Mouse (Mus musculus): ENCODE data around the gene Frmd8.
A peak's percentile ranks its signal among the peaks of the same experiment; 100 is the strongest.
"Not testable (repeated sequence)": the region's sequence is repeated elsewhere in the genome, so short reads cannot be mapped to it uniquely, and the experiment has no call there.

Frmd8 gene

DNA sequence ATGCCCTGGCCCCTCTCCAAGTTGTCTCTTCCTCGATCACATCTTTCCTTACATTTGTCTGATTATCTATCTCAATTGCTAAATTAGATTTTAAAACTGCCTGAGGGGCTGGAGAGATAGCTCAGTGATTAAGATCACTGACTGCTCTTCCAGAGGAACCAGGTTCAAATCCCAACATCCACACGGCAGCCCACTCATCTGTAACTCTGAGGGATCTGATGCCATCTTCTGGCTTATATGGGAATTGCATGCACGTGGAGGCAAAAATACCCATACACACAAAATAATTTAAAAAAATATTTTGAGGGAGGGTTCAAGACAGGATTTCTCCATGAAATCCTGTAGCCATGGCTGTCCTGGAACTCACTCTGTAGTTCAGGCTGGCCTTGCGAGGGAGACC is 10.8 kb upstream of the Frmd8 start:
- DNase-seq (ENCODE audit: low read depth, low spot score): no peak

GRCm38 (mm10) chr19:5883935-5884334 is 8.9 kb upstream of the Frmd8 start:
- DNase-seq (ENCODE audit: low read depth, low spot score): no peak

DNA sequence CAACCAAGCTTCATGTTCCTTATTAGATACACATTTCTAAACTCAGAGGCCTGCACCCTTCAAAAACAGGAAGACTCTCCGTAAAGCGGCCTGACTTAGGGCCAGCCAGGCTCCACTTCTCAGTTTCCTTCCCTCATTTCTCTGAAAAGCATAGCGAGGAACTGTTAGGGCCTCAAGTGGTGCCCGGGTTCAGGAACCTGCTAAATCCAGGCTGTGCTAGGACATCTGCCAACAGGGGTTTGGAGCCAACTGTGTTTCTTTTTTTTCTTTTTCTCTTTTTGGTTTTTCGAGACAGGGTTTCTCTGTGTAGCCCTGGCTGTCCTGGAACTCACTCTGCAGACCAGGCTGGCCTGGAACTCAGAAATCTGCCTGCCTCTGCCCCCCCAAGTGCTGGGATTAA is 7.0 kb upstream of the Frmd8 start:
- not testable (repeated sequence) for DNase-seq (ENCODE audit: low read depth, low spot score)

GRCm38 (mm10) chr19:5881155-5881554 is 6.1 kb upstream of the Frmd8 start:
- DNase-seq (ENCODE audit: low read depth, low spot score): no peak

GRCm38 (mm10) chr19:5879735-5880134 is 4.7 kb upstream of the Frmd8 start:
- DNase-seq (ENCODE audit: low read depth, low spot score): no peak

- no peak for DNase-seq (ENCODE audit: low read depth, low spot score)
These were observed 3.8 kb upstream of the Frmd8 start for GRCm38 (mm10) chr19:5878916-5879315.

- DNase-seq (ENCODE audit: low read depth, low spot score): no peak
These were observed 3.3 kb upstream of the Frmd8 start for GRCm38 (mm10) chr19:5878362-5878722.

GRCm38 (mm10) chr19:5877618-5878361 is 2.7 kb upstream of the Frmd8 start, which contains the start of gene Slc25a45:
Gene Slc25a45, plus strand, starts transcription at chr19:5877808.
- peak; percentile 88 for DNase-seq (ENCODE audit: low read depth, low spot score)

- DNase-seq (ENCODE audit: low read depth, low spot score): peak; percentile 28
These were observed 594 bp downstream of the Frmd8 start for GRCm38 (mm10) chr19:5874391-5874968.

- DNase-seq (ENCODE audit: low read depth, low spot score): peak; percentile 54
These were observed 2.0 kb downstream of the Frmd8 start for GRCm38 (mm10) chr19:5872931-5873556.

- peak; percentile 44 for DNase-seq (ENCODE audit: low read depth, low spot score)
These were observed 2.5 kb downstream of the Frmd8 start for GRCm38 (mm10) chr19:5872528-5872927.

GRCm38 (mm10) chr19:5871683-5872082 is 3.4 kb downstream of the Frmd8 start:
- no peak for DNase-seq (ENCODE audit: low read depth, low spot score)

- peak; percentile 62 for DNase-seq (ENCODE audit: low read depth, low spot score)
These were observed 3.8 kb downstream of the Frmd8 start for GRCm38 (mm10) chr19:5871273-5871672.

DNA sequence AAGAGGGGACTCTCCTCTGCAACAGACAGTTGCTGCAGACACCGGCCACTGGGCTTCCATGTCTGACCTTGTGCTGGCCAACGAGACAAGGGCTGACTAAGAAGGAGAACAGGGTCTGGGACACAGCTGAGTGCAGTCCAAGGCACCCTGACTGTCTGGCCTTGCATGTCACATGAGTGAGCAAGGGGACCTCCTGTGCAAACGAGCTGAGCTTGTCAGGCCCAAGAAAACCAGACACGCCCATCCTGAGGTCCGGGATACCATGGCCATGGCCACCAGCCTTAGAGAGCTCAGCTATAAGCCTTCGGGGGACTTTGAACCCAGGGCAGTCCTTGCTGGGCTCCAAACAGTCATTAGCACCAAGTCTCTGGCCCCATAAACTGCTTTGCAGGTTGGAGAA is 7.0 kb downstream of the Frmd8 start:
- no peak for DNase-seq (ENCODE audit: low read depth, low spot score)

DNA sequence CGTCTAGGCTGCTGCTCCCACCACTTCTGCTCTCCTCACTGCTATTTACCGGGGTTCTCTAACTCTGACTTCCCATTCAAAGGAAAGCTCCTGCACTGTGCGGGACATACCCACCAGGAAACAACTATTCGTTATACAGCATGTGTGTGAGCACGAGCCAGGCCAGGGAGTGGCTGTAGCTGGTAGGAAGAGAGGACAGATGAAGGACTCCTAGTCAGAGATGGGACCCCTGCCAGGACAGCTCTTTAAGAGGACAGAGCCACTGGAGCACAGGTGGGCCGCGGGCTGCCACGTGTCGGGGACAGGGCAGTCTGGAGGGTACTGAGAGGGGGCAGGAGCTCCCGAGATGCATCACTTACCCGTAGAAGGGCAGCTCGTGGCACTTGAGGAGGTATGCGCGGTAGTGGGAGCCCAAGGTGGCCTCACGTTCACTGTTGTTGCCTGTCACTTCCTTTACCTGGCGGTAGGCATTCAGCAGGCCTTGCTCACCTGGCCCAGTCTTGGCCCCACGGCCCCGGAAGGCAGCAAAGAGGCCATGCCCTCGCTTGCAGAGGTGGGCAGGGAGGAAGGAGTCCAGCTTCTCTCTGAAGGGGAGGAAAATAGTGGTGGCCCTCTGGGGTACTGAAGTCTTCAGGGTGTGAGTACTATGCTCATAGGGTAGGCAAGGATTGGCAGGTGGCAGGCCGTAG is 10.2 kb downstream of the Frmd8 start:
- no peak for DNase-seq (ENCODE audit: low read depth, low spot score)

DNA sequence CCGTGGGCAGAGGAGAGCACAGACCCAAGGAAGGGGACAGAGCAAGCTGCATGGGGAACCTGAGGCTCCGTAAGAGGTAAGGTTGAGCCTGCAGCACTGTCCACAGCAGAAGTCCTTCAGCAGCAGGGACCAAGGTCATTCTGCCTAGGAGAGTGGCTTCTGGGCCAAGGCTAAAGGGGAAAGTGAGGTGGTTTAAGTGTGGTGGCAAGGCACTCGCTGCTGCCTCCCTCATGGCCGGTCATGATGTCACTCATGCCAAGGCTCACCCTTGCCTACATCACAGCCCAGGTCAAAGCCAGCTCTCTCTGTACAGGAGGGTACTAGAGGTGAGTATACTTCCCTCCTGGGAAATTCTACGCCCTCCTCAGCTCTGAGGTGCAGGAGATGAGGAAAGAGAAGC is 11.3 kb downstream of the Frmd8 start:
- DNase-seq (ENCODE audit: low read depth, low spot score): no peak

- DNase-seq (ENCODE audit: low read depth, low spot score): no peak
These were observed 12.6 kb downstream of the Frmd8 start for GRCm38 (mm10) chr19:5862335-5863085.

- DNase-seq (ENCODE audit: low read depth, low spot score): no peak
These were observed 18.5 kb downstream of the Frmd8 start for GRCm38 (mm10) chr19:5856604-5857003.

DNA sequence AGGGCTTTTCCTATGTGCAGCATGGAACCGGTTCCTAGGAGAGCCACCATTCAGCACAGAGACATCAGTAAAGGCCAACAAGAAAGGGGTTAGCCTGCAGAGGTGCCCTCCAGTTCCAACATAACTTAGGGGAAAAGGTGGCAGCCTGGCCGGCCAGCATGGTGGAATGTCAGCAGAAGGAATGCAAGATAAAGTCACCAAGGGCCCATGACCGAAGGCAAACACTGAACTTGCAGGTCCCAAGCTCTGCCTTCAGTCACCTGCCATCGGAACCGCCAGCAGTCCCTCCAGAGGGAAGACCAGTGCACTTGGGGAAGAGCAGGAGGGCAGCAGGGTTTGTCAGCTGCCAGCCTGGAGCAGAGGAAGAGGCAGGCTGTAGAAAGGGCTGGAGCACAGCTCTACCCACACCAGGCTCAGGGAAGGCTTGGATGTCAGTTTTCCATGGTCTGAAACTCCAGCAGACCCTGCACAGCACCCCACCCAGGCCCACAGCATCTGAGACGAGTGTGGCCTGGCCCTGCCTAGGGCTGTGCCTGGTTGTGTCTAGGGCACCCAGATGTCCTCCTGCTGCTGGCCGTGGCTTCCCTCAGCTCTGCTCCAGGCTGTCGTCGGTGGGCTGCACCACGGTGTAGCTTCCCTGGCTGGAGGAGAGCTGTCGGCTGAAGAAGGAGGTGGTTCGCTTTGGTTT is 22.9 kb downstream of the Frmd8 start:
- no peak for DNase-seq (ENCODE audit: low read depth, low spot score)

DNA sequence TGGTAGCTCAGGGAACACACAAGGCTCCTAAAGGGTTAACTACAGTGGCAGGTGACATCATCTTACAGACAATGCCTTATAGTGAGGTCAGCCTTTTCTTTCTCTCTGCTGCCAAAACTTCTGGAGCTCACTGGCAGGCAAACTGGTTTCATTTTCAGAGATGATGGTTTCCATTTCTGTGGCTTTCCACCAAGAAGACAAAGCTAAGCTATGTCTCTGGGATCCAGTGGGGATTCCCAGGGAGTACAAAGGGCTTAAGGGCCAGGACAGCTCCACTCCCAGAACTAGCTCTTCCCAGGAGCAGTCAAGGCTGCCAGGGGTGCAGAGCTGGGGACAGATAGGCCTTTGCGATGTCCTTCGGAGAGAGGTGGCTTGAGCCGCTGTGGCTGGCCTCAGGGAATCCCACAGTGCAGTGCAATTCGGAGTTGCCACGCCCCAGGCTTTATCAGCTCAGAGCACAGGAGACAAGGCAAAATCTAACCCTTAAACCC is 23.5 kb downstream of the Frmd8 start:
- no peak for DNase-seq (ENCODE audit: low read depth, low spot score)

GRCm38 (mm10) chr19:5850860-5851259 is 24.2 kb downstream of the Frmd8 start:
- no peak for DNase-seq (ENCODE audit: low read depth, low spot score)

Data from CD4-positive helper T cell, adult 2 months (primary cell).